Mouse (Mus musculus) layer of hippocampus, adult 9-11 months (tissue): Measurements from ENCODE around the gene Zdhhc5.
A peak's percentile ranks its signal among the peaks of the same experiment; 100 is the strongest.
"Not testable (repeated sequence)": the region's sequence is repeated elsewhere in the genome, so short reads cannot be mapped to it uniquely, and the experiment has no call there.

Source experiments
- DNase-seq: peaks from one replicate; pipeline ENCODE4 v3.0.0; 2022

The Zdhhc5 gene

GRCm38 (mm10) chr2:84734351-84734864, 19.4 kb upstream of the Zdhhc5 start:
- no peak for DNase-seq

GRCm38 (mm10) chr2:84733579-84734300, 18.8 kb upstream of the Zdhhc5 start, which contains the start of gene Ypel4:
Gene Ypel4 (plus strand): TSS chr2:84734058.
- DNase-seq = peak; percentile 83

- no peak for DNase-seq
Measured at GRCm38 (mm10) chr2:84732394-84732793, 17.4 kb upstream of the Zdhhc5 start.

- no peak for DNase-seq
Measured at GRCm38 (mm10) chr2:84731206-84731605, 16.2 kb upstream of the Zdhhc5 start.

- not testable (repeated sequence) for DNase-seq
Measured at GRCm38 (mm10) chr2:84728191-84728590, 13.2 kb upstream of the Zdhhc5 start.

- peak; percentile 97 for DNase-seq
Measured at GRCm38 (mm10) chr2:84727172-84727858, 12.3 kb upstream of the Zdhhc5 start, which contains the start of gene Clp1. Gene Clp1 (minus strand): TSS chr2:84727350.

GRCm38 (mm10) chr2:84726716-84727115, 11.7 kb upstream of the Zdhhc5 start:
- DNase-seq = no peak

- no peak for DNase-seq
Measured at GRCm38 (mm10) chr2:84725770-84726169, 10.8 kb upstream of the Zdhhc5 start.

- DNase-seq = no peak
Measured at GRCm38 (mm10) chr2:84723856-84724255, 8.9 kb upstream of the Zdhhc5 start.

- no peak for DNase-seq
Measured at GRCm38 (mm10) chr2:84721182-84721581, 6.2 kb upstream of the Zdhhc5 start.

GRCm38 (mm10) chr2:84720718-84721117, 5.7 kb upstream of the Zdhhc5 start:
- DNase-seq = no peak

- no peak for DNase-seq
Measured at GRCm38 (mm10) chr2:84717357-84717756, 2.4 kb upstream of the Zdhhc5 start.

GRCm38 (mm10) chr2:84716423-84717355, 1.7 kb upstream of the Zdhhc5 start:
- DNase-seq = no peak

- DNase-seq = peak; percentile 97
Measured at GRCm38 (mm10) chr2:84715562-84716361, 782 bp upstream of the Zdhhc5 start.

- DNase-seq = no peak
Measured at GRCm38 (mm10) chr2:84714422-84714810, 564 bp downstream of the Zdhhc5 start.

- no peak for DNase-seq
Measured at GRCm38 (mm10) chr2:84711898-84712297, 3.1 kb downstream of the Zdhhc5 start.

GRCm38 (mm10) chr2:84707523-84707922, 7.5 kb downstream of the Zdhhc5 start:
- no peak for DNase-seq

- no peak for DNase-seq
Measured at GRCm38 (mm10) chr2:84705295-84705694, 9.7 kb downstream of the Zdhhc5 start.

GRCm38 (mm10) chr2:84704329-84704728, 10.7 kb downstream of the Zdhhc5 start:
- no peak for DNase-seq

- DNase-seq = no peak
Measured at GRCm38 (mm10) chr2:84703497-84703896, 11.5 kb downstream of the Zdhhc5 start.

- DNase-seq = no peak
Measured at GRCm38 (mm10) chr2:84695007-84695695, 19.8 kb downstream of the Zdhhc5 start.
